Mouse (Mus musculus) fibroblast of lung, adult 2 months (primary cell): ENCODE results near the gene Fam98c.

Source experiments
- DNase-seq: peaks from one replicate; pipeline ENCODE4 v3.0.0-alpha.2; 2011; ENCODE audit warnings: low read depth

The Fam98c gene

DNA sequence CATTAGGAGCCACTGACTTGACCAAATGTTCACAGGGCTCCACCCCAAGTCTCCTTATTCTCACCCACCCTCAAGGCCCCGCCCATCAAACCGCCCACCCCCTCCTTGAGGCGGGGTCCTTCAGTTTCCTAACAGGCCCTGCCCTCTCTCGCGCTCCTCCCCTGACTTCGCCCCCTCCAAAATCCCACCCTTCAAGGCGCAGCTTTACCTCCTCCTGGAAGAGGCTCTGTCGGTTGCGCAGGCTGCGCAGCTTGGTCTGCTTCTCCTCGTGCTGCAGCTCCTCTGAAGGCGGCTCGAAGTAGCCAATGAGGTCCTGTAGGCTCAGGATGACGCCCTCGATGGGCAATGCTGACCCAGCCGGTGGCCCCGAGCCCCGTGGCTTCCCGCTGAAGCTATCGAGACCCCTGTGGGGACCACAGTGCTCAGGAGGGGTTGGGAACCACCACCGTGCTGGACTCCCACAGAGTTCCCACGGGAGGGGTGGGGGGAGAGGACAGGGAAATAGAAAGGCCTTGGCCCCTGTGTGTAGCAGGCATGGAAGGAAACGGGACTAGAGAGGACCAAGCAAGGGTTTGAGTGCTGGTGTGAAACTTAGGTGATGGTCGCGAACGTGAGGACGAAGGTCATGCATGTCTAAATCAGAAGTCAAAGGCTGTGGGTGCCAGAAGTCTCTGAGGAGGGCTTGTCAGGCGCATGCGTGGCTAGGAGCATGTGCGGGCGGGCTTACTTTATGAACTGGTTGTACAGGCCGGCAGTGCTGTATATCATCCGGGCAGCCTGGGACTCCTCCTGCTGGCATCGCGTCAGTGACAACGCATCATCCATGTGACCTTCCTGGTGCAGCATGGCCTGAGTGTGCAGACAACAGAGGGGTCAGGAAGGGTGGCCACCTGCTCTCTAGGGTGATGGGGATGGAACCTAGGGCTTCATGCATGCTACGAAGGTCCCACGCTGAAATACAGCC, 46.8 kb downstream of the Fam98c start:
- DNase-seq = no peak
